Mouse (Mus musculus) adrenal gland, postnatal 0 days (tissue): ENCODE data around the gene Sac3d1. TPM values are rescaled to one million over a fixed set of nuclear protein-coding genes. Genes with fewer than 3 reads are reported as not detected.

Source experiments
- polyA plus RNA-seq: library from polyadenylated mRNA; unstranded; fragments of >200 nt; fragmentation: Nextera tagmentation; extraction: Ambion mirVana; gene quantifications from 2 replicates; pipeline ENCODE4 v1.2.1, GENCODE M21; 2015

The Sac3d1 gene
- polyA plus RNA-seq: 28.5 and 29.2 TPM in 2 replicates

GRCm38 (mm10) chr19:6117986-6118676, at the start of gene Sac3d1:
TSS of gene Sac3d1 (minus strand) at chr19:6118650.

GRCm38 (mm10) chr19:6141394-6141749, 22.9 kb upstream of the Sac3d1 start, which contains the start of gene Arl2:
TSS of gene Arl2 (minus strand) at chr19:6141548.

GRCm38 (mm10) chr19:6140678-6141393, 22.4 kb upstream of the Sac3d1 start, which contains the start of gene Batf2:
TSS of gene Batf2 (plus strand) at chr19:6140983.

GRCm38 (mm10) chr19:6127760-6128341, 9.4 kb upstream of the Sac3d1 start, which contains the start of gene Snx15:
TSS of gene Snx15 (minus strand) at chr19:6128304.

GRCm38 (mm10) chr19:6105586-6105985, 12.9 kb downstream of the Sac3d1 start, which contains the start of gene Naaladl1:
TSS of gene Naaladl1 (plus strand) at chr19:6105782.

GRCm38 (mm10) chr19:6094119-6094518, 24.3 kb downstream of the Sac3d1 start, which contains the start of gene AC131692.1:
TSS of gene AC131692.1 (plus strand) at chr19:6094419.

GRCm38 (mm10) chr19:6084478-6085248, 33.8 kb downstream of the Sac3d1 start, which contains the start of the genes Zfpl1 and Cdca5:
TSS of gene Zfpl1 (minus strand) at chr19:6084956.
TSS of gene Cdca5 (plus strand) at chr19:6084983.

GRCm38 (mm10) chr19:6082156-6082555, 36.3 kb downstream of the Sac3d1 start, which contains the start of gene Gm28374:
TSS of gene Gm28374 (minus strand) at chr19:6082256.

GRCm38 (mm10) chr19:6079983-6080480, 38.4 kb downstream of the Sac3d1 start, which contains the start of gene Tmem262:
TSS of gene Tmem262 (plus strand) at chr19:6080033.

GRCm38 (mm10) chr19:6076564-6077393, 41.7 kb downstream of the Sac3d1 start, which contains the start of gene Vps51:
TSS of gene Vps51 (minus strand) at chr19:6077231.

GRCm38 (mm10) chr19:6067724-6068415, 50.6 kb downstream of the Sac3d1 start, which contains the start of gene Tm7sf2:
TSS of gene Tm7sf2 (minus strand) at chr19:6068373.

Other genes with a start within 250 kb of the Sac3d1 start
- gene Frmd8, start 243.4 kb downstream of the Sac3d1 start, polyA plus RNA-seq: 19.3 and 42.3 TPM in 2 replicates
- 9.9 and 23.2 TPM in 2 replicates for gene Slc25a45, start 240.8 kb downstream of the Sac3d1 start, polyA plus RNA-seq
- 2.2 and 3.1 TPM in 2 replicates for gene Tigd3, start 224.5 kb downstream of the Sac3d1 start, polyA plus RNA-seq
- gene Dpf2, start 205.6 kb downstream of the Sac3d1 start, polyA plus RNA-seq: 52.8 and 74.8 TPM in 2 replicates
- 10.5 and 12.6 TPM in 2 replicates for gene Cdc42ep2, start 193.8 kb downstream of the Sac3d1 start, polyA plus RNA-seq
- gene Pola2, start 154.4 kb downstream of the Sac3d1 start, polyA plus RNA-seq: 19.6 and 27.3 TPM in 2 replicates
- not detected in 2 replicates for gene Slc22a20, start 132.5 kb downstream of the Sac3d1 start, polyA plus RNA-seq
- gene Capn1, start 102.8 kb downstream of the Sac3d1 start, polyA plus RNA-seq: 13.9 and 14.2 TPM in 2 replicates
- 20.3 and 29.1 TPM in 2 replicates for gene Syvn1, start 72.1 kb downstream of the Sac3d1 start, polyA plus RNA-seq
- gene Mrpl49, start 60.9 kb downstream of the Sac3d1 start, polyA plus RNA-seq: 47.4 and 63.4 TPM in 2 replicates
- 839 and 888 TPM in 2 replicates for gene Fau, start 60.8 kb downstream of the Sac3d1 start, polyA plus RNA-seq
- 35.7 and 47.8 TPM in 2 replicates for gene Znhit2, start 57.5 kb downstream of the Sac3d1 start, polyA plus RNA-seq
- 14.7 and 17.7 TPM in 2 replicates for gene Tm7sf2, start 50.3 kb downstream of the Sac3d1 start, polyA plus RNA-seq
- 44.2 and 52.3 TPM in 2 replicates for gene Vps51, start 41.4 kb downstream of the Sac3d1 start, polyA plus RNA-seq
- not detected in 2 replicates for gene Tmem262, start 38.6 kb downstream of the Sac3d1 start, polyA plus RNA-seq
- 0.28 and 0.91 TPM in 2 replicates for gene Gm28374, start 36.4 kb downstream of the Sac3d1 start, polyA plus RNA-seq
- 47.0 and 62.8 TPM in 2 replicates for gene Zfpl1, start 33.7 kb downstream of the Sac3d1 start, polyA plus RNA-seq
- 8.0 and 9.5 TPM in 2 replicates for gene Cdca5, start 33.7 kb downstream of the Sac3d1 start, polyA plus RNA-seq
- 0.41 TPM in 1 of 2 replicates, not detected in the other for gene AC131692.1, start 24.2 kb downstream of the Sac3d1 start, polyA plus RNA-seq
- 0.28 and 0.61 TPM in 2 replicates for gene Naaladl1, start 12.9 kb downstream of the Sac3d1 start, polyA plus RNA-seq
- 21.4 and 22.6 TPM in 2 replicates for gene Snx15, start 9.7 kb upstream of the Sac3d1 start, polyA plus RNA-seq
- gene Batf2, start 22.3 kb upstream of the Sac3d1 start, polyA plus RNA-seq: 0.47 and 0.60 TPM in 2 replicates
- gene Arl2, start 22.9 kb upstream of the Sac3d1 start, polyA plus RNA-seq: 101 and 106 TPM in 2 replicates
- 0.46 and 0.73 TPM in 2 replicates for gene Majin, start 65.7 kb upstream of the Sac3d1 start, polyA plus RNA-seq
- 148 and 158 TPM in 2 replicates for gene Gpha2, start 107.7 kb upstream of the Sac3d1 start, polyA plus RNA-seq
- 41.5 and 44.1 TPM in 2 replicates for gene Ppp2r5b, start 117.2 kb upstream of the Sac3d1 start, polyA plus RNA-seq
- 5.9 and 10.4 TPM in 2 replicates for gene Atg2a, start 123.0 kb upstream of the Sac3d1 start, polyA plus RNA-seq
- gene Ehd1, start 158.1 kb upstream of the Sac3d1 start, polyA plus RNA-seq: 54.1 and 63.1 TPM in 2 replicates
- gene Cdc42bpg, start 187.8 kb upstream of the Sac3d1 start, polyA plus RNA-seq: 0.41 and 0.68 TPM in 2 replicates
- 30.4 and 42.3 TPM in 2 replicates for gene Men1, start 216.3 kb upstream of the Sac3d1 start, polyA plus RNA-seq
- gene Map4k2, start 222.5 kb upstream of the Sac3d1 start, polyA plus RNA-seq: 9.9 and 12.8 TPM in 2 replicates
- 57.7 and 73.4 TPM in 2 replicates for gene Sf1, start 245.0 kb upstream of the Sac3d1 start, polyA plus RNA-seq